Mouse (Mus musculus): ENCODE results near the gene Ccni.

Ccni gene

GRCm38 (mm10) chr5:93201181-93201580 is 5.1 kb downstream of the Ccni start:
- peak; percentile 61 for DNase-seq (ENCODE audit: low read depth, low spot score)

GRCm38 (mm10) chr5:93198232-93198631 is 8.1 kb downstream of the Ccni start:
- DNase-seq (ENCODE audit: low read depth, low spot score), result no peak

DNA sequence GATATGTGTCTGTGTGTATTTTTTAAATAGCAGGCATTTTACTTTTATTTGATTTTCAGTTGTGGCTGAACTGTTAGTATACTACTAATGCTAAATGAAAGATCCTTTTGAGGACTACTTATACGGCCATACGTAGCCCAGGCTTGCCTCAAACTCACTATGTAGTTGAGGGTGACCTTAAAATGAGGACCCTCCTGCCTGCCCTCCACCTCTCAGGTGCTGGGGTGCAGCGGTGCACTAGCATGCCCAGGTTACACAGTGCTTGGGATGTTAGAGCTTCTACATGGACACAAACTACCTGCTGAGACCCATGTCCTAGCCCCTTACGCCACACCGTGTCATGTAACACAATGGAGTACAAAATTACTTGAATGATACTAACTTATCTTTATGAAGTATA is 15.9 kb downstream of the Ccni start:
- no peak for DNase-seq (ENCODE audit: low read depth, low spot score)

DNA sequence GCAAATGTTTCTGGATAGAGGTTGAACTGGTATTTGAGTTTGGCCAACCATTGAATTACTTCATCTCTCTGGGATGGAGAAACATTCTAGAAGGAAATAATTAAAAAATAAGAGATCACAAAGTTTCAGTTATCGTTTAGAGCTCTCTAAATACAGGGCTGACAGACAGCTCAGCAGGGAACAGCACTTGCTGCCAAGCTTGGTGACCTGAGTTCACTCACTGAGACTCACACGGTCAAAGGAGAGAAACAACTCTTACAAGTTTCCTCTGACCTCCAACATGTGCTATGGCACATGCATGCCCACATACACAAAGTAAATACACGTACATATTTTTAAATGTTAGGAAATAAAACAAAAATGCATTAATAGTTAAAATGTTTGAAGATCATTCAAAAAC is 16.7 kb downstream of the Ccni start:
- no peak for DNase-seq (ENCODE audit: low read depth, low spot score)

DNA sequence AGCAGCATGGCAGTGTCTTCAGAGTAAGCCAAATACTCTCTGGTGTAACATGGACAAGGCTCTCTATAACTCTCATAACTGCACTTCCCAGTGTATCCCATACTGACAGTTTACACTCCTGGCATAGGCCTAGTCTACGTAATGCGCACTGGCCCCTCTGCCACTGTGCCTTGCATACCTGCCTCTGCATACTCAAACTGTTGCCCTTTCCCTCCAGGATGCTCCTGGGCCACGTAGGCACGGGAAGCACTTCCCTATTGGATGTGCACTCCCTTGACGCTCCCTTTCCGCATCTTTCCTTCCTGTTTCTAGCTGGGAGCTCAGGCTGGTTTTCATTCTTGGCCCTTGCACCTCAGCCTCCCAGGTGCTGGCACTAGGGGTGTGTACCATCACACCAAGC is 21.7 kb downstream of the Ccni start:
- DNase-seq (ENCODE audit: low read depth, low spot score), result no peak

DNA sequence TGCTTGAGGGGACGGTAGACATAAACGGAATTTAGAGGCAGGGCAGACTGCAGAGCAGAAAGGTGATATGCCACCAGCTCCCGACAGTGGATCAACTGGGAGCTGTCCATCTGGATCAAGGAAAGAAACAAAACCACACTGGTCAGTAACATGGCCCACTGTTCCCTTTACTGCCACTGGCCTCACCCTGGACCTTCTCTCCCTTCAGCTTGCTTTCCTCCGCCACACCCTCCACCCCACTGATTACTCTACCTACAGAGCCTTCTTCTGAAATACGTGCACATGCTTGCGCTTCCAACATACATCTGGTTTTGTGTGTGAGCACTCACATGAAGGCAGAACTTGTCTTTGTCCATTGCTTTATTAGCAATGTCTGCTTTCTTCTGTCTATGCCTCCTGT is 23.0 kb downstream of the Ccni start:
- no peak for DNase-seq (ENCODE audit: low read depth, low spot score)

DNA sequence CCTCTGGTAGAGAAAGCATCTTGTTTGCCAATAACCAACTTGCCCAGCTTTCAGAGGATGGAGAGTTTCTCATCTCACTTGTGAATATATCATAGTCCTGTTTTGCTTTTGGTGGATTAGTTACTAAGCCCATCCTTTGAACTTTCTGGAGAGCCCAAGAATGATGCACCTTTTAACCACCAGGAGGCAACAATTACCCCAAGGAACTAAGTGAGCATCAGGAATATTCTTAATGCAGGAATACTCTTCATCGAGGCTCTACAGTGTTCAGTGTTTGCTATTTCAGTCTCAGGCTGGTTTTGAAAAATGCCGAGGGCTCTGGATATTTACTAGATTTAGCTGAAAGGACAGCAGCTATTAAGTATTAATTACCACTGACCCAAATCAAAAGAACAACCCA is 26.0 kb downstream of the Ccni start:
- peak; percentile 59 for DNase-seq (ENCODE audit: low read depth, low spot score)

- no peak for DNase-seq (ENCODE audit: low read depth, low spot score)
Observed at GRCm38 (mm10) chr5:93178616-93179015, 27.7 kb downstream of the Ccni start.

DNA sequence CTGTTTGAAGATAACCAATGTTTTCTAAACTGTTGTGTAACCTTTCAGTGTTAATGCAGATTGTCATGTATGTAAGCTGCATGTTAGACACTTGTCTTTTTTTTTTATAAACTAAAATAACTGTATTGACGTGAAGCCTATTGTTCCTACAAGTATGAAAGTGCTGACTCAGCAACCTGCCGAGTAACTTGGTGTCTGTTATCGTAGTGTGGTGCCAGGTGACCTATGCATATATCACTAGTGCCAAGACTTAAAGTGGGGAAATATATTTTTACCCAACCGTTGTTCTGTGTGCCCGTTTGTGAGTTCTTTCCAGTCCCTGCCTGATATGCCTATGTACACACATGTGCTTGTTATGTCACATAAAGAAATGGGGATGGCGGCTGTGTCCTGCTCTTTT is 31.6 kb downstream of the Ccni start:
- DNase-seq (ENCODE audit: low read depth, low spot score), result no peak

DNA sequence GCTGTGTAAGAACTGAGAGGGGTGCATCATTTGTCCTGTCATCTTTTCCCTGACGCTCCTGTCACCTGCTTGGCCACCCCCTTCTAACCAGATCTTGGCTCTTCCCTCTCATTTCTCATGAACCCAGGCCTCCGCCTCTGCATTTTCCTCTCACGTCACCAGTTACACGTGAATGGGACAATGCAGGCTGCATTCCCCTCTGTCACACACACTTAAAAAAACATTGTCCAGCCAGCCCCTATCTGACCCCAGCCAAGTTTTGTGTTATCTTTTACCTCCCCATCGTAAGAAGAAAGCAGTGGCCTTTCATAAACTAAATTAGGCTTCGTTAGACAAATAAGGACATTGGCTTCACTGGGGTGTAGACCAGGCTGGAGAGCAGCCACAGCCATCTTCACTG is 33.8 kb downstream of the Ccni start:
- no peak for DNase-seq (ENCODE audit: low read depth, low spot score)

DNA sequence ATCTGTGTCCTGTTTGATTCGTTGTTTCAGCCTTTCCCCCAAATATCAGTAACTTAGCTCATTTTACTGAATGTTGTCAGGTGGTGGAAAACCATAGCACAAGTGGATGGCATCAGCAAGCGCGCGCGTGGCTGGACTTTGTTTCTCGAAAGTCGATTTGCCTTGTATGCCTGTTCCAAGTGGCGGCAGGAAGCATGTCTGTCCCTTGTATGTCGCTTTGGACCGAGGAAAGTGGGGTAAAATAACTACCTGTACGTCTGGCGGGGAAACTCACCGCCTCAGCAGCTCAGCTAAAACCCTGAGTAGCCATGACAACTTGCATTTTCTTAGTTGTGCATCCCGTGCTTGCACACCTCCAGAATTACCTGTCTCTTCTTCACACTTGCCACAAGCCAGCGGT is 34.9 kb downstream of the Ccni start:
- DNase-seq (ENCODE audit: low read depth, low spot score), result no peak

DNA sequence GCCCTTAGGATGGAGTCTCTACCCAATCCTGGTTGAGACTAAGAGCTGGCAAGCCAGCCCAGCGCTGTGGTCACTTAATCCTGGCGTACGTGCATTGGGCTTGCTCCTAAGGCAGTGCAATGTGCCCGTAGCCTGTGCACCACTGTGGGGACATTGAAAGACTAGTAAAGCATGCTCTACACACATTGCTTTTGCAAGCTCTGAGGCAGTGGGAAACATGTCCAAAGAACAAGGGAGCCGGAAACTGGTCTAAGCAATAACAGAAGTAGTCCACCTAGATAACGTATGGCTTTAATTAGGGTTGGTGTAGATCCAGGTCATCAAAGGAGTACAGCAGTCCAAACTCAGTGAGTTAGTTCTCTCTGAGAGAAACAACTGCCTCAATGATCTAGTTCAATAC is 37.6 kb downstream of the Ccni start:
- DNase-seq (ENCODE audit: low read depth, low spot score), result no peak

DNA sequence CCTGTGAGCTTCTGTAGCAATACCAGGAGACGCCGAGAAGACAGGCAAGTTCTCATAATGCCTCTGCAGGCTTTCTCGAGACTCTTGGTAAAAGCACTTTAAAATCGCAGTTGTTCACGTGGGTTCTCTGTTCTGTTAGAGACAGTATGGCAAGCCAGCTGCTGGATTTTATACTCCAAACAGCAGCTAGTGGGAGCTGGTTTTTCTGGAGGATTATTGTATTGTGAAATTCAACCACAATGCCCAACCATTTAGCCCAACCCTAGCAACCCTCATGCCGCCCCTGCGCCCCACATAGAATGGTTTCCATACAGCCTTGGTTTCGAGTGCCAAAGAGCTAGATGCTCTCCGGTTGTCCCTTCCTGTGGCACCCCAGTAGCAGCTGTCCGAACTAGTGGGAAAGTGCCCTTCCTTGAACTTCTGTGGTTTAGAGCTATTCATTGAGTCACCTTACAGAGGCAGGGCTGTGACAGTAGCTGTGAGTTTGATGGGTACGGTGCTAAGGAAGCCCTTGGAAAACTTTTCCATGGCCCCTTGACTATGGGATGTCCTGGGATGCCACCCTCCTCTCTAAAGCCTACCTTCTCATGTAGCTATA is 38.3 kb downstream of the Ccni start:
- peak; percentile 45 for DNase-seq (ENCODE audit: low read depth, low spot score)

DNA sequence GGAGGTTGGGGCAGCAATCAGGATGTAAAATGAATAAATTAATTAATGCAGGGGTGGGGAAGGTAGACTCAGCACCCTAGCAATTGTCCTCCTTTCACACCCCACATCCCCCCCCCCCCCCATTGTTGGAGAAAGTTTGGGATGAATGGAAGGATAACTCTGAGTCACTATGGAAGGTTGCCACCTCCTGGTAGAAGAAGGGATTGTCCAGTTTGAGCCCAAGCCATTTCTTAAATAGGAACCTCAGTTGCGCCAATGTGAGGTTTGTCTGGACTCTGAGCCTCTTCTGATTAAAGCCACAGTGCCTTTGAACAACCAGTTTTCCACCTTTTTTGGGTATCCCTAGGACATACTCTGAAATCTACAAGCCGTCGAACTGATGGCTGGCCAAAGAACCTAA is 42.8 kb downstream of the Ccni start:
- peak; percentile 79 for DNase-seq (ENCODE audit: low read depth, low spot score)

- no peak for DNase-seq (ENCODE audit: low read depth, low spot score)
Observed at GRCm38 (mm10) chr5:93154401-93154800, 51.9 kb downstream of the Ccni start.

GRCm38 (mm10) chr5:93152451-93152850 is 53.8 kb downstream of the Ccni start:
- DNase-seq (ENCODE audit: low read depth, low spot score), result no peak

DNA sequence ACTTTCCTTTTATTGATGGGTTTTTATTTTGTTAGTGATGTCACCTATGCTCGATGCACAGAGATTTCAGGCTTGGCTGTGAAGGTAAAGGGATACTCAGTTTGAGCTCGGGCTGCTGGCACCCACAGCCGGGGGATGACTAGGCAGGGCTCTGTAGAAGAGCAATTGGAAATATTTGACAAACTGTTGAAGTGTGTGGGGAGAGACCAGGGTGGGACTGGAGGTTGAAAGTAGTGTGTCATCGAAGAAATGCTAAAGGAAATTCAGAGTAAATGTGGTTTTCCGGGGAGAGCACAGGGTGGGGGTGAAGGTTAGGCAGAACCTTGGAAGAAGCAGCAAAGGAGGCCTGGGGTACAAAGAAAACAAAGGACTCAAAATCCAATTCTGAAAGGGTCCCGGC is 54.3 kb downstream of the Ccni start:
- no peak for DNase-seq (ENCODE audit: low read depth, low spot score)

DNA sequence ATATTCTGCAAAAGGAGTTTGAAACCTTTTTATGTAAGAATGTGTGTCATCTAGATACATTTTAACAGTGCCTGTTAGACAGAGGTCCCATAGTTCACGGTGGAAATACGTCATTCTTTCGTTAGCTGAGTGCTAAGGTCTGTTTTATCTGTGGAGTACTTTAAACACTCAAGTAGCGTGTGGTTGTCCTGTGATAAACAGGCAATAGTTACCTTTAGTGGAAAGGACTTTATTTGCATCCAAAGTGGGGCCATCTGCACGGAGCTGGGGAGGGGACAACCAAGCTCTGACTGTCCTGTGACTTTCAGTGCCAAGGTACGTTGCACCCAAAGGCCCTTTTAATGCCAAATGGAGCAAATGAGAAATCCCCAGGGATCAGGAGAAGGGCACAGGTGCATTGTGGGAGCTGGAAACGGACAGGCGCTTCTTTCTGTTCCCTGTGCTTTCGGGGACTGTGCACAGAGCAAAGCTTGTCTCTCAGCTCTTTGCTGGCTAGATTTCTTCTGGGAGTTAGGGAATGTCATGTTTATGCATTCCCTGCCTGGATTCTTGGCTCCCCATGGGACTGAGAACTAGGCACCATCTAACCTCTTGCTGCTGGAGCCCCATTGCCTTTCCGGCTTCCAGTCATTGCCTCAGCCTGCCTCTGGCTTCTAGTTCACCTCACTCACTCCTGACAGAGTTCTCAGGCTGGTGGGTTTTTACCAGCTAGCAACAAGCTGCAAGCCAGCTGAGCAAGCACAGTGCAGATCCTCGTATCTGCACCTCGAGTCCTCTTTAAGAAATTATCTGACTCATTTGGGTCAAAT is 56.1 kb downstream of the Ccni start:
- DNase-seq (ENCODE audit: low read depth, low spot score), result no peak

- DNase-seq (ENCODE audit: low read depth, low spot score), result no peak
Observed at GRCm38 (mm10) chr5:93145504-93145903, 60.8 kb downstream of the Ccni start.

DNA sequence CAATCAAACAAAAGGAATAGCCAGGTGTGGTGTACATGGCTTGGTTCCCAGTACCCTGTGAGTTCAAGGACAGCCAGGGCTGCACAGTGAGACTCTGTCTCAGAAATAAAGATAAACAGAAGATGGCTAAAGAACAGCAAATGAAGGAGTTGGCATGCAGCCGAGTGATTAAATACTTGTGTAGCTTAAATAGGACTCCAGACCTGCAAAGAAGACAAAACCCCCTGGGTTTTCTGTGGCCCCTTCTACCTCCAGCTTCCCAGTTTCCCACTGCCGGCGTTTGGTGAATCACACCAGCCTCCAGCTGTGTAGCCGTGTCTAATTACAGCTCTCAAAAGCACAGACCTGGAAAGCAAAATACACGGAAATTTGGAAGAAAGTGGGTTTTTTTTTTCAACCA is 61.4 kb downstream of the Ccni start:
- no peak for DNase-seq (ENCODE audit: low read depth, low spot score)

GRCm38 (mm10) chr5:93143360-93144091 is 62.8 kb downstream of the Ccni start:
- DNase-seq (ENCODE audit: low read depth, low spot score), result no peak

DNA sequence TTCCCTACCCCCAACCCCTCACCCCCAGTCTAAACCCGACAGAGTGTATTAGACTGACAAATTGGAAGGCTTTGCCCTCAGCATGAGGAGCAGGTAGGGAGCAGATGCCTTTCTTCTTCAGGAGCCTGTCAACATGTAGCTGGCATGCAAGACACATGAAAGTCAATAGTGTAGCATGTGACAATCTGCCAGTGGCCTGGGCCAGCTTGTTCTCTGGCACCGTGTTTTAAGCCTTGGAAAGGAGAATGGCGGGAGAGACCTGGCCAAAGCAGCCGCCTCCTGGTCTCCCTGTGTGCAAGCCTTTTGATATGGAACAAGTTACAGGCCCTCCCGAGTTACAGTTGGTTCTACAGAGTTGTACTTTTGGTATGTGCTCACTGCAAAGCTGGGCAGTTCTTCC is 65.5 kb downstream of the Ccni start:
- DNase-seq (ENCODE audit: low read depth, low spot score), result no peak

DNA sequence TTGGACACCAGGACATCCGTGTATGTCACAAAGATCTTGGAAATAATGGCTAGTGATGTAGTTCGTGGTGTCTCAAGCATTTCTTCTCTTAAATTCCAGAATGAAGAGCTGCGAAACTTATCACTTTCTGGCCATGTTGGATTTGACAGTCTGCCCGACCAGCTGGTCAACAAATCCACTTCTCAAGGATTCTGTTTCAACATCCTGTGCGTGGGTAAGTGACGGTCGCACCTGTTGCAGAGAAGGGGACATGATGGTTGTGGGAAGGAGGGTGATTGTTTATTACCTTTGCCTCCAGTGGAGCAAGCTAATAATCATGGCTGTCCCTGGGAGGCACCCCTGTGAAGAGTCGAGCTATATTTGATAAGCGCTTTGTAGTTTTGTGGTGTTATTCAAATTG is 66.9 kb downstream of the Ccni start:
- no peak for DNase-seq (ENCODE audit: low read depth, low spot score)

All from 3T3-L1 (cell line).